Mouse (Mus musculus) MEL (cell line): Measurements from ENCODE around the gene Smim17. TPM values are rescaled to one million over a fixed set of nuclear protein-coding genes. Genes with fewer than 3 reads are reported as not detected.

ENCODE experiments used
- DNase-seq: peaks from one replicate; pipeline ENCODE4 v3.0.0; 2011; ENCODE audit warnings: low read depth, low spot score
- H3K27ac ChIP-seq: 2 replicates; pipeline ENCODE4 v1.5.1; 2012; ENCODE audit warnings: low read depth, mild to moderate bottlenecking, control low read depth, low read length, moderate library complexity; ENCODE audit not compliant: control insufficient read depth
- H3K27me3 ChIP-seq, 2 experiments: fragments of 150-350 bp in 1 of 2; sonication (generic) in 1 of 2; 2 replicates each; pipeline ENCODE4 v1.6.1; 2012; ENCODE audit warnings: low read length in 2 of 2, mild to moderate bottlenecking in 2 of 2, improper control_type of control experiment in 1 of 2, moderate library complexity in 1 of 2; ENCODE audit not compliant: insufficient read depth in 2 of 2, control insufficient read depth in 1 of 2
- H3K36me3 ChIP-seq, 2 experiments: 2 replicates each; pipeline ENCODE4 v1.6.1; 2012 to 2014; ENCODE audit warnings: low read length in 2 of 2, improper control_type of control experiment in 1 of 2, inconsistent platforms in 1 of 2, mild to moderate bottlenecking in 1 of 2; ENCODE audit not compliant: insufficient read depth in 2 of 2, control insufficient read depth in 1 of 2
- H3K4me1 ChIP-seq, 2 experiments: fragments of 150-350 bp in 1 of 2; sonication (generic) in 1 of 2; 2 replicates each; pipeline ENCODE4 v1.6.1; 2012; ENCODE audit warnings: low read length in 2 of 2, improper control_type of control experiment in 1 of 2, mild to moderate bottlenecking in 1 of 2; ENCODE audit not compliant: insufficient read depth in 2 of 2, control insufficient read depth in 1 of 2
- H3K4me3 ChIP-seq, 2 experiments: fragments of 150-350 bp in 1 of 2; sonication (generic) in 1 of 2; 2 replicates each; pipeline ENCODE4 v1.5.1; 2012; ENCODE audit warnings: low read depth in 2 of 2, low read length in 2 of 2, mild to moderate bottlenecking in 2 of 2, moderate library complexity in 2 of 2, control low read depth in 1 of 2, improper control_type of control experiment in 1 of 2; ENCODE audit not compliant: control insufficient read depth in 1 of 2, insufficient read depth in 1 of 2
- H3K79me2 ChIP-seq: 2 replicates; pipeline ENCODE4 v1.6.1; 2012; ENCODE audit warnings: mild to moderate bottlenecking, low read length, moderate library complexity; ENCODE audit not compliant: control insufficient read depth, poor library complexity, insufficient read depth
- H3K9ac ChIP-seq: 2 replicates; pipeline ENCODE4 v1.6.1; 2012; ENCODE audit warnings: low read depth, mild to moderate bottlenecking, control low read depth, low read length, moderate library complexity; ENCODE audit not compliant: control insufficient read depth, poor library complexity, severe bottlenecking
- H3K9me3 ChIP-seq: fragments of 150-350 bp; sonication (generic); replicated peaks from 2 replicates; pipeline ENCODE4 v1.6.1; 2012; ENCODE audit warnings: mild to moderate bottlenecking, low read length, improper control_type of control experiment, moderate library complexity; ENCODE audit not compliant: insufficient read depth
- BHLHE40 ChIP-seq: IDR thresholded peaks from 2 replicates; pipeline ENCODE4 v1.6.1; 2012; ENCODE audit warnings: low read depth, mild to moderate bottlenecking, inconsistent platforms, low read length, improper control_type of control experiment, borderline replicate concordance
- CHD1 ChIP-seq: IDR thresholded peaks from 2 replicates; pipeline ENCODE4 v1.6.1; 2012; ENCODE audit warnings: low read depth, mild to moderate bottlenecking, inconsistent platforms, low read length, improper control_type of control experiment
- CHD2 ChIP-seq: IDR thresholded peaks from 2 replicates; pipeline ENCODE4 v1.6.1; 2011; ENCODE audit warnings: low read length, improper control_type of control experiment
- E2F4 ChIP-seq: IDR thresholded peaks from 2 replicates; pipeline ENCODE4 v1.6.1; 2011; ENCODE audit warnings: low read depth, low read length, improper control_type of control experiment, borderline replicate concordance
- EP300 ChIP-seq, 2 experiments: IDR thresholded peaks; 2 replicates each; pipeline ENCODE4 v1.6.1; 2011; ENCODE audit warnings: improper control_type of control experiment in 2 of 2, low read length in 2 of 2, low read depth in 1 of 2, mild to moderate bottlenecking in 1 of 2
- ETS1 ChIP-seq: IDR thresholded peaks from 2 replicates; pipeline ENCODE4 v1.6.1; 2012; ENCODE audit warnings: low read depth, mild to moderate bottlenecking, inconsistent platforms, low read length, improper control_type of control experiment, moderate library complexity
- GABPA ChIP-seq: IDR thresholded peaks from 2 replicates; pipeline ENCODE4 v1.6.1; 2012; ENCODE audit warnings: low read depth, mild to moderate bottlenecking, inconsistent platforms, low read length, improper control_type of control experiment, moderate library complexity
- KAT2A ChIP-seq: conservative IDR thresholded peaks from 2 replicates; pipeline ENCODE4 v1.6.1; 2012; ENCODE audit warnings: low read depth, low read length, improper control_type of control experiment, inconsistent platforms
- MAFK ChIP-seq: IDR thresholded peaks from 2 replicates; pipeline ENCODE4 v1.6.1; 2011; ENCODE audit warnings: low read depth, mild to moderate bottlenecking, low read length, improper control_type of control experiment, borderline replicate concordance
- MAX ChIP-seq: IDR thresholded peaks from 2 replicates; pipeline ENCODE4 v1.6.1; 2011; ENCODE audit warnings: low read length, improper control_type of control experiment
- MEF2A ChIP-seq: IDR thresholded peaks from 2 replicates; pipeline ENCODE4 v1.6.1; 2014; ENCODE audit warnings: low read depth, mild to moderate bottlenecking, inconsistent platforms, low read length, improper control_type of control experiment; ENCODE audit not compliant: poor library complexity, insufficient replicate concordance, severe bottlenecking; ENCODE audit errors: extremely low read depth
- MYB ChIP-seq: IDR thresholded peaks from 2 replicates; pipeline ENCODE4 v1.6.1; 2011; ENCODE audit warnings: mild to moderate bottlenecking, low read depth, low read length, improper control_type of control experiment
- NELFE ChIP-seq: IDR thresholded peaks from 2 replicates; pipeline ENCODE4 v1.6.1; 2011; ENCODE audit warnings: low read depth, low read length, improper control_type of control experiment
- POLR2A ChIP-seq, 2 experiments: IDR thresholded peaks; 2 replicates each; pipeline ENCODE4 v1.6.1; 2011 to 2012; ENCODE audit warnings: low read length in 2 of 2, mild to moderate bottlenecking in 2 of 2, control low read depth in 1 of 2, improper control_type of control experiment in 1 of 2, low read depth in 1 of 2, moderate library complexity in 1 of 2; ENCODE audit not compliant: control insufficient read depth in 1 of 2, insufficient read depth in 1 of 2, poor library complexity in 1 of 2
- POLR2AphosphoS2 ChIP-seq: IDR thresholded peaks from 2 replicates; pipeline ENCODE4 v1.6.1; 2011; ENCODE audit warnings: low read length, improper control_type of control experiment
- POLR2AphosphoS5 ChIP-seq: IDR thresholded peaks from 2 replicates; pipeline ENCODE4 v1.6.1; 2012; ENCODE audit warnings: low read depth, borderline replicate concordance, mild to moderate bottlenecking, inconsistent platforms, low read length, moderate library complexity, mixed read lengths
- SIN3A ChIP-seq: IDR thresholded peaks from 2 replicates; pipeline ENCODE4 v1.6.1; 2012; ENCODE audit warnings: low read length, improper control_type of control experiment, inconsistent platforms
- SMC3 ChIP-seq: IDR thresholded peaks from 2 replicates; pipeline ENCODE4 v1.6.1; 2011; ENCODE audit warnings: low read depth, low read length, improper control_type of control experiment
- TAL1 ChIP-seq: IDR thresholded peaks from 2 replicates; pipeline ENCODE4 v1.6.1; 2012; ENCODE audit warnings: mild to moderate bottlenecking, inconsistent platforms, low read length, moderate library complexity, mixed read lengths
- TCF12 ChIP-seq: IDR thresholded peaks from 2 replicates; pipeline ENCODE4 v1.6.1; 2014; ENCODE audit warnings: low read depth, mild to moderate bottlenecking, inconsistent platforms, low read length, improper control_type of control experiment, moderate library complexity
- UBTF ChIP-seq: IDR thresholded peaks from 2 replicates; pipeline ENCODE4 v1.6.1; 2012; ENCODE audit warnings: low read depth, mild to moderate bottlenecking, inconsistent platforms, low read length, improper control_type of control experiment, moderate library complexity, borderline replicate concordance; ENCODE audit not compliant: insufficient read depth
- polyA plus RNA-seq, 2 experiments: library from polyadenylated mRNA; stranded (reverse) in 1 of 2; unstranded in 1 of 2; fragments of >175 nt in 1 of 2; fragments of >200 nt in 1 of 2; gene quantifications; 2 replicates each; pipeline versions ENCODE4 v1.2.1 to v1.2.4; 2012; ENCODE audit warnings: low replicate concordance in 2 of 2, low read depth in 1 of 2; ENCODE audit not compliant: insufficient read length in 2 of 2, insufficient read depth in 1 of 2, missing spikeins in 1 of 2
- total RNA-seq: library from RNA; depleted of rRNA; stranded (reverse); fragments of 300-350 nt; gene quantifications from 2 replicates; pipeline ENCODE4 v1.2.3, GENCODE M21; 2012

Smim17 gene
- total and polyA plus RNA-seq, 3 experiments, result not detected

- Histone ChIP-seq H3K36me3 (peaks cover 0 to 2% of the 10 kb centered on the region in 2 experiments; a peak in 1 of 4 replicates), H3K9ac (no peak overlapping the region), H3K27ac (no peak overlapping the region), H3K27me3 (no peaks in the 10 kb centered on the region), H3K9me3 (no peaks in the 10 kb centered on the region)
- no peak for TF ChIP-seq BHLHE40
- no peak for TF ChIP-seq TAL1
- TF ChIP-seq ETS1, result no peak
- TF ChIP-seq EP300 (IDR thresholded peaks at IDR 0.05; ENCODE audit: low read depth in 1 of 2, low read length in 2 of 2), result no peak
- no peak for TF ChIP-seq MAFK
- TF ChIP-seq POLR2AphosphoS5, result no peak
- TF ChIP-seq MYB, result no peak
- no peak for TF ChIP-seq TCF12
- TF ChIP-seq MEF2A, result no peak
- TF ChIP-seq UBTF, result no peak
- no peak for TF ChIP-seq NELFE
- TF ChIP-seq, all 39 proteins: peak for 0
- DNase-seq, result no peak
- Histone ChIP-seq H3K79me2 (no peaks in the 10 kb centered on the region), H3K4me1 (peaks cover 0 to 11% of the 10 kb centered on the region in 2 experiments; a peak in 2 of 4 replicates), H3K4me3 (no peak overlapping the region)
Measured at GRCm38 (mm10) chr7:6386995-6387394, 11.5 kb upstream of the Smim17 start.

DNA sequence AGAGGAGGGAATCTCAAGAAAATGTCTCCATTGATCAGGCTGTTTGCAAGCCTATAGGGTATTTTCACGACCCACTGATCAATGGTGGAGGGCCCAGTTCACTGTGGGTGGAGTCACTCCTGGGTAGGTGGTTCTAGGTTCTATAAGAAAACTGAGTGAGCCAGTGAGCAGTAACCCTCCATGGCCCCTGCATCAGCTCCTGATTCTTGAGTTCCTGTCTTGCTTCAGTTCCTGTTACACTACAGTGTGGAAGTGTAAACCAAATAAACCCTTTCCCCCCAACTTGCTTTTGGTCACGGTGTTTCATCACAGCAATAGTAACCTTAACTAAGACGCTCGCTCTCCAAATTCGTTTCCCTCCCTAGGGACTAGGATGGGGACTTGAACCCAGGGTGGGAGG, 9.5 kb upstream of the Smim17 start:
- TF ChIP-seq GABPA (no peak), POLR2AphosphoS5 (no peak), MAX (no peak), CHD1 (no peak), MEF2A (no peak), POLR2AphosphoS2 (no peak), E2F4 (no peak), CHD2 (no peak), SMC3 (no peak), SIN3A (no peak), POLR2A (IDR thresholded peaks at IDR 0.05; ENCODE audit: control insufficient read depth in 1 of 2, insufficient read depth in 1 of 2, low read depth in 1 of 2, low read length in 2 of 2, poor library complexity in 1 of 2) (no peak), KAT2A (no peak), TAL1 (no peak), NELFE (no peak)
- H3K36me3 ChIP-seq, result no peaks in the 10 kb centered on the region; a peak in 1 of 4 replicates
- no peaks in the 10 kb centered on the region for H3K27me3 ChIP-seq
- DNase-seq, result no peak
- no peak overlapping the region for H3K4me3 ChIP-seq
- peaks cover 0 to 3% of the 10 kb centered on the region in 2 experiments; a peak in 2 of 4 replicates for H3K4me1 ChIP-seq
- no peak overlapping the region for H3K9ac ChIP-seq
- no peaks in the 10 kb centered on the region for H3K79me2 ChIP-seq
- H3K27ac ChIP-seq, result no peak overlapping the region
- no peaks in the 10 kb centered on the region for H3K9me3 ChIP-seq
